Mouse (Mus musculus) gastrocnemius, adult 2 months (tissue): ENCODE measurements at regions not wholly inside any gene's neighbourhood (a gene's known extent, or its start where the extent isn't known, plus 50 kb on each side); places are given as distances from the start of the nearest gene placed in this dataset.
"Not testable (repeated sequence)": the region's sequence is repeated elsewhere in the genome, so short reads cannot be mapped to it uniquely, and the experiment has no call there.

ENCODE experiments used
- DNase-seq: peaks from one replicate; pipeline ENCODE4 v3.0.0; 2022
- H3K27ac ChIP-seq: fragments of 200-600 bp; 2 replicates; pipeline ENCODE4 v1.8.1; 2022; ENCODE audit warnings: mild to moderate bottlenecking
- H3K4me3 ChIP-seq: fragments of 200-600 bp; 2 replicates; pipeline ENCODE4 v1.8.1; 2022; ENCODE audit warnings: mild to moderate bottlenecking, moderate library complexity
- CTCF ChIP-seq: fragments of 200-600 bp; IDR thresholded peaks from 2 replicates; pipeline ENCODE4 v1.8.1; 2022; ENCODE audit warnings: antibody characterized with exemption, mild to moderate bottlenecking, moderate library complexity
- intact Hi-C: fragments of 180-260 bp; cut with DNase I; formaldehyde crosslinking; loops from one replicate; pipeline ENCODE4 v1.15.1; 2025

GRCm38 (mm10) chr10:66574846-66575535 lies 520.9 kb upstream of the Jmjd1c start:
- intact Hi-C loops, result no loop called here
- TF ChIP-seq CTCF, result peak; percentile 40

GRCm38 (mm10) chr10:66593001-66593400 lies 502.9 kb upstream of the Jmjd1c start:
- intact Hi-C loops, result no loop called here
- Histone ChIP-seq H3K4me3 (no peak overlapping the region), H3K27ac (no peak overlapping the region)
- DNase-seq, result no peak
- TF ChIP-seq CTCF, result no peak

More at GRCm38 (mm10) chr10:66574846-66575535, 520.9 kb upstream of the Jmjd1c start:
- DNase-seq, result no peak
- Histone ChIP-seq H3K4me3 (no peak overlapping the region), H3K27ac (no peak overlapping the region)

GRCm38 (mm10) chr10:66593506-66593905 lies 502.4 kb upstream of the Jmjd1c start:
- intact Hi-C loops, result no loop called here
- H3K27ac ChIP-seq, result peak overlapping the region; percentile 46
- no peak overlapping the region for H3K4me3 ChIP-seq
- no peak for TF ChIP-seq CTCF
- no peak for DNase-seq

- TF ChIP-seq CTCF, result no peak
- no peak overlapping the region for H3K4me3 ChIP-seq
- DNase-seq, result no peak
- no peak overlapping the region for H3K27ac ChIP-seq
- intact Hi-C loops, result no loop called here
Measured at GRCm38 (mm10) chr10:66597952-66598351, 498.0 kb upstream of the Jmjd1c start.

- TF ChIP-seq CTCF, result no peak
- Histone ChIP-seq H3K4me3 (no peak overlapping the region), H3K27ac (no peak overlapping the region)
- intact Hi-C loops, result no loop called here
- no peak for DNase-seq
Measured at GRCm38 (mm10) chr10:66607141-66607540, 488.8 kb upstream of the Jmjd1c start.

- H3K4me3 ChIP-seq, result no peak overlapping the region
- intact Hi-C loops, result no loop called here
- DNase-seq, result no peak
- no peak for TF ChIP-seq CTCF
- H3K27ac ChIP-seq, result no peak overlapping the region
Measured at GRCm38 (mm10) chr10:66616280-66616679, 479.6 kb upstream of the Jmjd1c start.

- TF ChIP-seq CTCF, result no peak
- no peak overlapping the region for H3K27ac ChIP-seq
- no peak overlapping the region for H3K4me3 ChIP-seq
- intact Hi-C loops, result no loop called here
- no peak for DNase-seq
Measured at GRCm38 (mm10) chr10:66630996-66631395, 464.9 kb upstream of the Jmjd1c start.

GRCm38 (mm10) chr10:66640890-66641847 lies 454.8 kb upstream of the Jmjd1c start:
- DNase-seq, result peak; percentile 17
- TF ChIP-seq CTCF, result no peak
- intact Hi-C loops, result no loop called here

GRCm38 (mm10) chr10:66641966-66642365 lies 454.0 kb upstream of the Jmjd1c start:
- TF ChIP-seq CTCF, result no peak
- intact Hi-C loops, result no loop called here
- Histone ChIP-seq H3K4me3 (no peak overlapping the region), H3K27ac (no peak overlapping the region)
- no peak for DNase-seq

More at GRCm38 (mm10) chr10:66640890-66641847, 454.8 kb upstream of the Jmjd1c start:
- H3K4me3 ChIP-seq, result peak overlapping the region; percentile 32
- H3K27ac ChIP-seq, result no peak overlapping the region; the same call in 1 of the 2 replicates

GRCm38 (mm10) chr10:66643160-66643559 lies 452.8 kb upstream of the Jmjd1c start:
- intact Hi-C loops, result no loop called here
- TF ChIP-seq CTCF, result no peak
- H3K4me3 ChIP-seq, result no peak overlapping the region
- H3K27ac ChIP-seq, result no peak overlapping the region
- no peak for DNase-seq

- no peak for DNase-seq
Measured at GRCm38 (mm10) chr10:66657520-66657919, 438.4 kb upstream of the Jmjd1c start.

GRCm38 (mm10) chr10:66683160-66683559 lies 412.8 kb upstream of the Jmjd1c start:
- no peak for DNase-seq
- intact Hi-C loops, result no loop called here
- Histone ChIP-seq H3K27ac (no peak overlapping the region), H3K4me3 (no peak overlapping the region)
- TF ChIP-seq CTCF, result no peak

More at GRCm38 (mm10) chr10:66657520-66657919, 438.4 kb upstream of the Jmjd1c start:
- intact Hi-C loops, result no loop called here
- no peak overlapping the region for H3K4me3 ChIP-seq
- TF ChIP-seq CTCF, result no peak
- no peak overlapping the region for H3K27ac ChIP-seq

GRCm38 (mm10) chr10:66689196-66689595 lies 406.7 kb upstream of the Jmjd1c start:
- DNase-seq, intact Hi-C loops, H3K27ac ChIP-seq, H3K4me3 ChIP-seq: not testable (repeated sequence)
